Mouse (Mus musculus) G1E (cell line): ENCODE measurements around the gene Gmpr.

ENCODE experiments used
- CTCF ChIP-seq: IDR thresholded peaks from 2 replicates; pipeline ENCODE4 v1.5.1; 2012; ENCODE audit warnings: low read depth, low read length, inconsistent platforms, mixed read lengths
- GATA1 ChIP-seq: IDR thresholded peaks from 2 replicates; pipeline ENCODE4 v1.6.1; 2012; ENCODE audit warnings: borderline replicate concordance, low read length, inconsistent platforms, mixed read lengths
- POLR2AphosphoS5 ChIP-seq: IDR thresholded peaks from 2 replicates; pipeline ENCODE4 v1.6.1; 2012; ENCODE audit warnings: low read depth, low read length, inconsistent platforms; ENCODE audit not compliant: insufficient replicate concordance
- TAL1 ChIP-seq: conservative IDR thresholded peaks from 2 replicates; pipeline ENCODE4 v1.6.1; 2012; ENCODE audit warnings: low read depth, low read length, inconsistent platforms, mixed read lengths

- TF ChIP-seq CTCF (no peak), GATA1 (no peak), POLR2AphosphoS5 (no peak), TAL1 (no peak)
Observed at GRCm38 (mm10) chr13:45475297-45475696, 31.9 kb upstream of the Gmpr start.
